Mouse (Mus musculus) gastrocnemius, postnatal 4 days (tissue): ENCODE measurements around the gene Rasal2. TPM values are rescaled to one million over a fixed set of nuclear protein-coding genes. Genes with fewer than 3 reads are reported as not detected.

Source experiments
- DNase-seq, 2 experiments: peaks; one replicate each; pipeline ENCODE4 v3.0.0; 2021 to 2022; ENCODE audit warnings: low spot score in 2 of 2, mixed read lengths in 2 of 2
- total RNA-seq, 2 experiments: library from RNA; stranded (reverse); gene quantifications; 2 replicates each; pipeline ENCODE4 v1.2.3; 2021

The Rasal2 gene
- total RNA-seq, 2 experiments from 2014 or later: 15.7 to 20.9 TPM

- DNase-seq: no peak
Observed at GRCm38 (mm10) chr1:157153781-157154180, 258.6 kb downstream of the Rasal2 start.

- DNase-seq: no peak
Observed at GRCm38 (mm10) chr1:157150107-157150506, 262.3 kb downstream of the Rasal2 start.

GRCm38 (mm10) chr1:157144621-157145020, 267.8 kb downstream of the Rasal2 start:
- no peak for DNase-seq

- DNase-seq: no peak
Observed at GRCm38 (mm10) chr1:157143326-157143932, 269.0 kb downstream of the Rasal2 start.

DNA sequence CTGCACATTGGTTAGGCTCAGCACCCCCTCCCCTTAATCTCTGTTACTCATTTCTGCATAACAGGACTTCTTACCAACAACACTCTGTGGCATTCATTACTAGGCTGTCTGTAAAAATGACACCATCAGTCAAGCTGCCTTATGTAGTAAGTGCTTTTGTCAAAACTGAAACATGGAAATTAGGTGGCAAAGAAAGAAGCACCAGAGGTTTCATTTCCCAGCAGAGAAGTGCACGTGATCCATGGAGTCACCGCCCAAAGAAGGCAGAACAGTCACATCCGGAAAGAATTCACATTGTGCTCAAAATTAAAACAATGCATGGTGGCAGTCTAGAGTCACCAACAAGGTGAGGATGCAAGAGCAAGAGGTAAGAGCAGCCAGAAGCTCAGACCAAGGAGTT, 271.4 kb downstream of the Rasal2 start:
- DNase-seq: no peak

GRCm38 (mm10) chr1:157137854-157138241, 274.5 kb downstream of the Rasal2 start:
- no peak for DNase-seq

GRCm38 (mm10) chr1:157137132-157137853, 275.1 kb downstream of the Rasal2 start:
- no peak for DNase-seq

GRCm38 (mm10) chr1:157128219-157128618, 284.2 kb downstream of the Rasal2 start:
- no peak for DNase-seq

- no peak for DNase-seq
Observed at GRCm38 (mm10) chr1:157123836-157124235, 288.6 kb downstream of the Rasal2 start.

DNA sequence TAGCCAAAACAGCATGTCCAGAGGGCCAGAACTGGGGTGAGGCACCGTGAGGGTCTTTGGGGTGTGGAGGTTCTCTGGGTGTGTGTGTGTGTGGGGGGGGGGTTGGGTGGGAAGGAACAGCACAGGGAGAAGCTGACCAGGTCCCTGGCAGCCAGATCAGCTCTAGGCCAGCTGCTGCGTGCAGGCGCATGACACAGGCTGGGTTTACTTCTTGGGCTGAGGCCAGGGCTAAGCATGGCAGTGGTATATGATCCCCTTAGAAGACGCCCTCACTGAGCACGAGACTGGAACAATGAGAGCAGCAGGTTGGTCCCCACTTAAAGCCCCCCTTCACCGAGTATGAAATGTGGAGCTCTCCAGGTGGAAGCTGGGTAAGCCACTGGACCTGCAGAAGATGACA, 293.2 kb downstream of the Rasal2 start:
- DNase-seq: no peak

DNA sequence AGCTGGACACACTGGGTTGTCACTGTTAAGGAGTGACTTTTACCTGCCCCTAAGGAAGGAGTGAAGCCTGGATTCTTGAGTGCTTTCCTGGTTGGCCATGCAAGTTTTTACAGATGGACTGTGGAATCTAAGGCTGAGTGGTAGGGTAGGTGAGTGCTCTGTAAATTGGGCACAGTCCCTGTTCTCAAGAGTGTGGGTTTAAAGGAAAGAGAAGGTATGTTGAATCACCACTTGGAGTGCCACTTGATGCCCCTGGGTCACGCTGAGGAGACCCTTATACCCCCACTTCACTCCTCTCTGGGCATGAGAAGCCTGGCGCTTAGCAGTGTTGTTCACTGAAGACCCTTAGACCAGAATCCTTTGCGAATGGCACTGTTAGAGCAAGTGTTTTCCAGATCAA, 295.0 kb downstream of the Rasal2 start:
- DNase-seq: no peak

GRCm38 (mm10) chr1:157114492-157114891, 297.9 kb downstream of the Rasal2 start:
- no peak for DNase-seq

- no peak for DNase-seq
Observed at GRCm38 (mm10) chr1:157110287-157110835, 302.0 kb downstream of the Rasal2 start.

- DNase-seq: no peak
Observed at GRCm38 (mm10) chr1:157108580-157108979, 303.8 kb downstream of the Rasal2 start, which contains the start of gene Tex35. Gene Tex35, minus strand, starts transcription at chr1:157108680.

- DNase-seq: peak in 1 of 2 experiments; percentile 45
Observed at GRCm38 (mm10) chr1:157101122-157101865, 311.1 kb downstream of the Rasal2 start.

- no peak for DNase-seq
Observed at GRCm38 (mm10) chr1:157095534-157095933, 316.9 kb downstream of the Rasal2 start.

GRCm38 (mm10) chr1:157092622-157093021, 319.8 kb downstream of the Rasal2 start:
- DNase-seq: no peak

DNA sequence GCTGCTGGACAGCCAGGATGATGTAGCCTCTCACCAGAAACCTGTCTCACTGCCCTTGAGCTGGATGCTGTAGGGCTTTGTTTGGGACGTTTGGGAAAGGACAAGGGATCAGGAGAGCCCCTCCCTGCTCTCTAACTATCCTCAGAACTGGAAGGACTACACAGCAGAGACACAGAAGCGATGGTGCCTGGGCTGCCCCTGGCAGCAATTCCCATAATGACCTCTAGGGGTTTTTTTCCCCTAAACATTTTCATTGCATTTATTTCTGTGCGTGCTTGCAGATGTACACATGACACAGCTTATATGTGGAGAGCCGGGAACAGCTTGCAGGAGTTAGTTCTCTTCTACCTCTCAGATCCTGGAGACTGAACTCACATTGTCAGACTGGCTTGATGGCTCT, 320.3 kb downstream of the Rasal2 start:
- DNase-seq: no peak

- DNase-seq: no peak
Observed at GRCm38 (mm10) chr1:157090835-157091234, 321.6 kb downstream of the Rasal2 start.

- peak in 1 of 2 experiments; percentile 66 for DNase-seq
Observed at GRCm38 (mm10) chr1:157086097-157086994, 326.0 kb downstream of the Rasal2 start.
